Mouse (Mus musculus): ENCODE measurements around the gene Rita1.

Rita1 gene

GRCm38 (mm10) chr5:120570289-120570897 is 42.0 kb downstream of the Rita1 start:
- no peak for DNase-seq (ENCODE audit: low spot score)

GRCm38 (mm10) chr5:120569791-120570190 is 42.6 kb downstream of the Rita1 start:
- DNase-seq (ENCODE audit: low spot score) = no peak

GRCm38 (mm10) chr5:120568964-120569363 is 43.4 kb downstream of the Rita1 start:
- DNase-seq (ENCODE audit: low spot score) = no peak

GRCm38 (mm10) chr5:120568336-120568768 is 44.0 kb downstream of the Rita1 start:
- no peak for DNase-seq (ENCODE audit: low spot score)

GRCm38 (mm10) chr5:120567761-120568211 is 44.6 kb downstream of the Rita1 start:
- DNase-seq (ENCODE audit: low spot score) = no peak

GRCm38 (mm10) chr5:120567253-120567701 is 45.1 kb downstream of the Rita1 start:
- no peak for DNase-seq (ENCODE audit: low spot score)

- DNase-seq (ENCODE audit: low spot score) = no peak
These were observed 45.6 kb downstream of the Rita1 start for GRCm38 (mm10) chr5:120566681-120567252.

GRCm38 (mm10) chr5:120566101-120566500 is 46.3 kb downstream of the Rita1 start:
- no peak for DNase-seq (ENCODE audit: low spot score)

GRCm38 (mm10) chr5:120565171-120565905 is 47.1 kb downstream of the Rita1 start:
- no peak for DNase-seq (ENCODE audit: low spot score)

- DNase-seq (ENCODE audit: low spot score) = no peak
These were observed 48.5 kb downstream of the Rita1 start for GRCm38 (mm10) chr5:120563914-120564311.

- no peak for DNase-seq (ENCODE audit: low spot score)
These were observed 49.2 kb downstream of the Rita1 start for GRCm38 (mm10) chr5:120562956-120563913.

GRCm38 (mm10) chr5:120560616-120561311 is 51.6 kb downstream of the Rita1 start:
- no peak for DNase-seq (ENCODE audit: low spot score)

GRCm38 (mm10) chr5:120560129-120560615 is 52.2 kb downstream of the Rita1 start:
- DNase-seq (ENCODE audit: low spot score) = no peak

- DNase-seq (ENCODE audit: low spot score) = no peak
These were observed 53.6 kb downstream of the Rita1 start for GRCm38 (mm10) chr5:120558762-120559161.

GRCm38 (mm10) chr5:120558041-120558440 is 54.3 kb downstream of the Rita1 start:
- no peak for DNase-seq (ENCODE audit: low spot score)

GRCm38 (mm10) chr5:120555871-120556270 is 56.5 kb downstream of the Rita1 start:
- no peak for DNase-seq (ENCODE audit: low spot score)

- DNase-seq (ENCODE audit: low spot score) = no peak
These were observed 61.7 kb downstream of the Rita1 start for GRCm38 (mm10) chr5:120550673-120551072.

- no peak for DNase-seq (ENCODE audit: low spot score)
These were observed 62.3 kb downstream of the Rita1 start for GRCm38 (mm10) chr5:120550137-120550536.

GRCm38 (mm10) chr5:120548236-120548850 is 64.0 kb downstream of the Rita1 start:
- no peak for DNase-seq (ENCODE audit: low spot score)

Measured in c-Kit-positive CD71-positive TER-119-positive erythroid progenitor cells, embryonic 14.5 days (primary cell).